Mouse (Mus musculus) liver, postnatal 0 days (tissue): ENCODE measurements around the gene Tagln3. TPM values are rescaled to one million over a fixed set of nuclear protein-coding genes. Genes with fewer than 3 reads are reported as not detected.

Source experiments
- ATAC-seq: fragments of 200-750 bp; cut with Nextera tagmentation; 2 replicates; pipeline ENCODE4 v1.8.0; 2017; ENCODE audit warnings: mild to moderate bottlenecking, moderate library complexity
- DNase-seq: peaks from one replicate; pipeline ENCODE4 v3.0.0-alpha.2; 2016
- H3K27ac ChIP-seq: fragments of 300-500 bp; sonication (generic); 2 replicates; pipeline ENCODE4 v1.5.1; 2014; ENCODE audit warnings: antibody characterized with exemption, moderate library complexity, mild to moderate bottlenecking, low read depth
- H3K27me3 ChIP-seq: fragments of 300-500 bp; sonication (generic); 2 replicates; pipeline ENCODE4 v1.6.1; 2014; ENCODE audit warnings: low read length, control low read depth, mixed read lengths; ENCODE audit not compliant: insufficient read depth
- H3K36me3 ChIP-seq: fragments of 300-500 bp; sonication (generic); replicated peaks from 2 replicates; pipeline ENCODE4 v1.6.1; 2014; ENCODE audit warnings: mild to moderate bottlenecking, control low read depth, low read length, moderate library complexity, mixed read lengths; ENCODE audit not compliant: insufficient read depth
- H3K4me1 ChIP-seq: fragments of 300-500 bp; sonication (generic); 2 replicates; pipeline ENCODE4 v1.6.1; 2014; ENCODE audit warnings: antibody characterized with exemption, mild to moderate bottlenecking, control low read depth; ENCODE audit not compliant: insufficient read depth
- H3K4me2 ChIP-seq: fragments of 300-500 bp; sonication (generic); 2 replicates; pipeline ENCODE4 v1.6.1; 2014; ENCODE audit warnings: low read depth, mild to moderate bottlenecking, low read length, moderate library complexity, mixed read lengths
- H3K4me3 ChIP-seq: fragments of 300-500 bp; sonication (generic); 2 replicates; pipeline ENCODE4 v1.5.1; 2014; ENCODE audit warnings: low read depth, low read length
- H3K9ac ChIP-seq: fragments of 300-500 bp; sonication (generic); replicated peaks from 2 replicates; pipeline ENCODE4 v1.6.1; 2014; ENCODE audit warnings: mild to moderate bottlenecking, moderate library complexity
- H3K9me3 ChIP-seq: fragments of 300-500 bp; sonication (generic); 2 replicates; pipeline ENCODE4 v1.6.1; 2016; ENCODE audit warnings: mild to moderate bottlenecking, control low read depth, low read length, mixed read lengths
- CTCF ChIP-seq: sonication (generic); IDR thresholded peaks from 2 replicates; pipeline ENCODE4 v1.5.1; 2016; ENCODE audit warnings: antibody characterized with exemption, low read depth
- EP300 ChIP-seq: IDR thresholded peaks from 2 replicates; pipeline ENCODE4 v1.6.1; 2016; ENCODE audit warnings: antibody characterized with exemption, low read depth, mild to moderate bottlenecking
- WGBS: fragments of 180-500 bp; shearing (Covaris S2); extraction: QIAGEN DNeasy Blood & Tissue Kit; methylation state at CpG from one replicate; pipeline ENCODE4 v1.1.7; 2014; ENCODE audit not compliant: insufficient replicate concordance; 5-methylcytosine and 5-hydroxymethylcytosine counted together
- polyA plus RNA-seq: library from polyadenylated mRNA; unstranded; fragments of >200 nt; fragmentation: Nextera tagmentation; extraction: Ambion mirVana; gene quantifications from 2 replicates; pipeline ENCODE4 v1.2.1, GENCODE M21; 2015

The Tagln3 gene
- polyA plus RNA-seq: 0.08 TPM in 1 of 2 replicates, not detected in the other

- WGBS: 4% methylated on average over 28 of the region's 30 CpGs
- Histone ChIP-seq H3K4me2 (peak within 1 kb of the TSS; percentile 70), H3K4me3 (peak within 1 kb of the TSS; percentile 41), H3K9ac (no peak within 1 kb of the TSS; the same call in 1 of the 2 replicates), H3K36me3 (no peaks in the 10 kb centered on the region), H3K4me1 (peaks cover 6% of the 10 kb centered on the region), H3K9me3 (no peaks in the 10 kb centered on the region), H3K27me3 (peaks cover 11% of the 10 kb centered on the region; the same call in 1 of the 2 replicates), H3K27ac (no peak within 1 kb of the TSS)
- DNase-seq (peak; percentile 22), ATAC-seq (no peak)
- TF ChIP-seq CTCF: no peak
- TF ChIP-seq EP300: no peak
Observed at GRCm38 (mm10) chr16:45724061-45724741, at the start of gene Tagln3. TSS of gene Tagln3 (minus strand) at chr16:45724608.

- Histone ChIP-seq H3K27me3 (no peaks in the 10 kb centered on the region), H3K27ac (no peak overlapping the region), H3K4me3 (no peak overlapping the region), H3K9ac (no peak overlapping the region), H3K36me3 (peaks cover 6% of the 10 kb centered on the region), H3K4me1 (no peaks in the 10 kb centered on the region), H3K9me3 (no peaks in the 10 kb centered on the region), H3K4me2 (no peak overlapping the region)
- DNase-seq (no peak), ATAC-seq (no peak)
- 74% methylated on average over 6 of the region's 6 CpGs for WGBS
- TF ChIP-seq CTCF: no peak
- no peak for TF ChIP-seq EP300
Observed at GRCm38 (mm10) chr16:45770914-45771313, 46.5 kb upstream of the Tagln3 start.

GRCm38 (mm10) chr16:45767853-45768640 is 43.6 kb upstream of the Tagln3 start:
- TF ChIP-seq EP300 (no peak), CTCF (no peak)
- no peak for DNase-seq
- ATAC-seq: no peak
- no peak overlapping the region for H3K27ac ChIP-seq
- H3K4me2 ChIP-seq: no peak overlapping the region
- H3K9ac ChIP-seq: no peak overlapping the region
- no peaks in the 10 kb centered on the region for H3K4me1 ChIP-seq
- H3K27me3 ChIP-seq: no peaks in the 10 kb centered on the region
- peaks cover 2% of the 10 kb centered on the region; the same call in 1 of the 2 replicates for H3K36me3 ChIP-seq
- 76% methylated on average over 10 of the region's 10 CpGs for WGBS
- H3K4me3 ChIP-seq: no peak overlapping the region
- H3K9me3 ChIP-seq: no peaks in the 10 kb centered on the region

- Histone ChIP-seq H3K4me3 (no peak overlapping the region), H3K27me3 (no peaks in the 10 kb centered on the region), H3K9me3 (no peaks in the 10 kb centered on the region), H3K27ac (no peak overlapping the region), H3K4me1 (no peaks in the 10 kb centered on the region), H3K36me3 (peaks cover 2% of the 10 kb centered on the region; the same call in 1 of the 2 replicates), H3K9ac (no peak overlapping the region), H3K4me2 (no peak overlapping the region)
- no peak for TF ChIP-seq CTCF
- TF ChIP-seq EP300: no peak
- DNase-seq: no peak
- 61% methylated on average over 4 of the region's 4 CpGs for WGBS
- no peak for ATAC-seq
Observed at GRCm38 (mm10) chr16:45767434-45767833, 43.0 kb upstream of the Tagln3 start.

GRCm38 (mm10) chr16:45765801-45766494 is 41.5 kb upstream of the Tagln3 start:
- no peak for TF ChIP-seq CTCF
- no peak for TF ChIP-seq EP300
- Histone ChIP-seq H3K9me3 (no peaks in the 10 kb centered on the region), H3K4me1 (no peaks in the 10 kb centered on the region), H3K4me2 (no peak overlapping the region), H3K36me3 (0 out of 2 replicates have a peak, but pooled peaks cover 2% of the 10 kb centered on the region), H3K27ac (no peak overlapping the region), H3K9ac (no peak overlapping the region), H3K27me3 (no peaks in the 10 kb centered on the region), H3K4me3 (no peak overlapping the region)
- ATAC-seq (no peak), DNase-seq (no peak)
- whole genome bisulfite sequencing: 74% methylated on average over 7 of the region's 7 CpGs

- no peak overlapping the region for H3K4me2 ChIP-seq
- TF ChIP-seq CTCF (no peak), EP300 (no peak)
- WGBS: 65% methylated on average over 3 of the region's 3 CpGs
- H3K36me3 ChIP-seq: 0 out of 2 replicates have a peak, but pooled peaks cover 5% of the 10 kb centered on the region
- no peaks in the 10 kb centered on the region for H3K4me1 ChIP-seq
- H3K27me3 ChIP-seq: no peaks in the 10 kb centered on the region
- H3K9me3 ChIP-seq: no peaks in the 10 kb centered on the region
- H3K4me3 ChIP-seq: no peak overlapping the region
- DNase-seq (no peak), ATAC-seq (no peak)
- H3K9ac ChIP-seq: no peak overlapping the region
- H3K27ac ChIP-seq: no peak overlapping the region
Observed at GRCm38 (mm10) chr16:45765102-45765501, 40.7 kb upstream of the Tagln3 start.
